Mouse (Mus musculus) stomach, postnatal 0 days (tissue): ENCODE measurements around the gene Hes3. TPM values are rescaled to one million over a fixed set of nuclear protein-coding genes. Genes with fewer than 3 reads are reported as not detected.
A peak's percentile ranks its signal among the peaks of the same experiment; 100 is the strongest.

Source experiments
- ATAC-seq: fragments of 200-750 bp; cut with Nextera tagmentation; 2 replicates; pipeline ENCODE4 v1.8.0; 2017; ENCODE audit not compliant: low FRiP score, low TSS enrichment
- DNase-seq: peaks from one replicate; pipeline ENCODE4 v3.0.0-alpha.2; 2016; ENCODE audit warnings: low spot score
- H3K27ac ChIP-seq: fragments of 300-500 bp; sonication (generic); replicated peaks from 2 replicates; pipeline ENCODE4 v1.5.1; 2014; ENCODE audit warnings: mild to moderate bottlenecking, control low read depth
- H3K27me3 ChIP-seq: fragments of 300-500 bp; sonication (generic); 2 replicates; pipeline ENCODE4 v1.6.1; 2014; ENCODE audit warnings: low read length; ENCODE audit not compliant: control insufficient read depth, insufficient read depth
- H3K36me3 ChIP-seq: fragments of 300-500 bp; sonication (generic); 2 replicates; pipeline ENCODE4 v1.6.1; 2014; ENCODE audit warnings: low read length, mixed read lengths; ENCODE audit not compliant: control insufficient read depth, insufficient read depth
- H3K4me1 ChIP-seq: fragments of 300-500 bp; sonication (generic); replicated peaks from 2 replicates; pipeline ENCODE4 v1.6.1; 2014; ENCODE audit warnings: antibody characterized with exemption; ENCODE audit not compliant: control insufficient read depth, insufficient read depth
- H3K4me2 ChIP-seq: fragments of 300-500 bp; sonication (generic); replicated peaks from 2 replicates; pipeline ENCODE4 v1.6.1; 2014; ENCODE audit warnings: low read depth, mild to moderate bottlenecking, control low read depth, moderate library complexity
- H3K4me3 ChIP-seq: fragments of 300-500 bp; sonication (generic); 2 replicates; pipeline ENCODE4 v1.5.1; 2014; ENCODE audit warnings: low read depth, low read length, control low read depth
- H3K9ac ChIP-seq: fragments of 300-500 bp; sonication (generic); 2 replicates; pipeline ENCODE4 v1.6.1; 2014; ENCODE audit warnings: mild to moderate bottlenecking, low read length, control low read depth, mixed read lengths
- H3K9me3 ChIP-seq: fragments of 300-500 bp; sonication (generic); 2 replicates; pipeline ENCODE4 v1.6.1; 2016; ENCODE audit warnings: low read length; ENCODE audit not compliant: control insufficient read depth
- CTCF ChIP-seq: IDR thresholded peaks from 2 replicates; pipeline ENCODE4 v1.5.1; 2016; ENCODE audit warnings: antibody characterized with exemption, low read depth, mild to moderate bottlenecking, moderate library complexity
- EP300 ChIP-seq: optimal IDR thresholded peaks from 2 replicates; pipeline ENCODE3; 2016; ENCODE audit warnings: antibody characterized with exemption
- WGBS: fragments of 180-500 bp; shearing (Covaris S2); extraction: QIAGEN DNeasy Blood & Tissue Kit; methylation state at CpG from one replicate; pipeline ENCODE4 v1.1.7; 2014; 5-methylcytosine and 5-hydroxymethylcytosine counted together
- polyA plus RNA-seq: library from polyadenylated mRNA; unstranded; fragments of >200 nt; fragmentation: Nextera tagmentation; extraction: Ambion mirVana; gene quantifications from 2 replicates; pipeline ENCODE4 v1.2.1, GENCODE M21; 2015

The Hes3 gene
- polyA plus RNA-seq, 1 experiment from 2014 or later = not detected

- DNase-seq (no peak), ATAC-seq (no peak)
- Histone ChIP-seq H3K27me3 (no peaks in the 10 kb centered on the region; the same call in 1 of the 2 replicates), H3K9me3 (no peaks in the 10 kb centered on the region), H3K4me1 (no peaks in the 10 kb centered on the region), H3K9ac (no peak overlapping the region), H3K4me2 (no peak overlapping the region), H3K4me3 (no peak overlapping the region), H3K27ac (no peak overlapping the region), H3K36me3 (peaks cover 25% of the 10 kb centered on the region)
- no peak for TF ChIP-seq CTCF
- no peak for TF ChIP-seq EP300
- 94% methylated on average over 12 of the region's 12 CpGs for WGBS
Observed at GRCm38 (mm10) chr4:152333587-152333986, 42.1 kb upstream of the Hes3 start.

GRCm38 (mm10) chr4:152332952-152333351, 41.5 kb upstream of the Hes3 start:
- no peak overlapping the region for H3K9ac ChIP-seq
- H3K36me3 ChIP-seq = peaks cover 26% of the 10 kb centered on the region
- DNase-seq = peak; percentile 76
- ATAC-seq = peak; percentile 30; the same call in 1 of the 2 replicates
- H3K4me3 ChIP-seq = no peak overlapping the region
- H3K9me3 ChIP-seq = no peaks in the 10 kb centered on the region
- no peaks in the 10 kb centered on the region; the same call in 1 of the 2 replicates for H3K27me3 ChIP-seq
- H3K4me1 ChIP-seq = no peaks in the 10 kb centered on the region
- no peak overlapping the region for H3K4me2 ChIP-seq
- 10% methylated on average over 2 of the region's 2 CpGs for whole genome bisulfite sequencing
- H3K27ac ChIP-seq = no peak overlapping the region
- peak; percentile 99 for TF ChIP-seq CTCF
- no peak for TF ChIP-seq EP300

GRCm38 (mm10) chr4:152328691-152329090, 37.2 kb upstream of the Hes3 start:
- peaks cover 26% of the 10 kb centered on the region for H3K36me3 ChIP-seq
- WGBS = 79% methylated on average over 6 of the region's 6 CpGs
- peak; percentile 69 for TF ChIP-seq CTCF
- no peak for TF ChIP-seq EP300
- H3K27me3 ChIP-seq = no peaks in the 10 kb centered on the region
- H3K9me3 ChIP-seq = no peaks in the 10 kb centered on the region
- DNase-seq (peak; percentile 68), ATAC-seq (no peak)
- no peak overlapping the region for H3K4me2 ChIP-seq
- H3K27ac ChIP-seq = no peak overlapping the region
- H3K9ac ChIP-seq = no peak overlapping the region
- H3K4me3 ChIP-seq = no peak overlapping the region
- 0 out of 2 replicates have a peak, but pooled peaks cover 4% of the 10 kb centered on the region for H3K4me1 ChIP-seq

GRCm38 (mm10) chr4:152326543-152326942, 35.1 kb upstream of the Hes3 start:
- no peak overlapping the region for H3K27ac ChIP-seq
- H3K4me3 ChIP-seq = peak overlapping the region; percentile 93
- H3K27me3 ChIP-seq = no peaks in the 10 kb centered on the region
- H3K4me2 ChIP-seq = peak overlapping the region; percentile 82
- peaks cover 17% of the 10 kb centered on the region for H3K36me3 ChIP-seq
- no peak for ATAC-seq
- H3K9ac ChIP-seq = peak overlapping the region; percentile 90
- H3K9me3 ChIP-seq = no peaks in the 10 kb centered on the region
- TF ChIP-seq CTCF (no peak), EP300 (no peak)
- WGBS = 2% methylated on average over 11 of the region's 11 CpGs
- 0 out of 2 replicates have a peak, but pooled peaks cover 4% of the 10 kb centered on the region for H3K4me1 ChIP-seq
- DNase-seq = no peak

GRCm38 (mm10) chr4:152325574-152326411, 34.3 kb upstream of the Hes3 start, which contains the start of gene Rpl22:
Gene Rpl22 (plus strand): TSS chr4:152325742.
- Histone ChIP-seq H3K4me2 (peak within 1 kb of the TSS; percentile 82), H3K4me3 (peak within 1 kb of the TSS; percentile 93), H3K36me3 (peaks cover 10% of the 10 kb centered on the region), H3K27ac (peak within 1 kb of the TSS; percentile 70), H3K4me1 (0 out of 2 replicates have a peak, but pooled peaks cover 4% of the 10 kb centered on the region), H3K9me3 (no peaks in the 10 kb centered on the region), H3K27me3 (no peaks in the 10 kb centered on the region), H3K9ac (peak within 1 kb of the TSS; percentile 90)
- ATAC-seq (peak; percentile 98), DNase-seq (peak; percentile 93)
- WGBS = under 1% methylated on average over 70 of the region's 70 CpGs
- TF ChIP-seq EP300 = no peak
- TF ChIP-seq CTCF = peak; percentile 61
